Mouse (Mus musculus) stomach, postnatal 0 days (tissue): ENCODE data around the gene Txnip. TPM values are rescaled to one million over a fixed set of nuclear protein-coding genes. Genes with fewer than 3 reads are reported as not detected.
A peak's percentile ranks its signal among the peaks of the same experiment; 100 is the strongest.

ENCODE experiments used
- ATAC-seq: fragments of 200-750 bp; cut with Nextera tagmentation; 2 replicates; pipeline ENCODE4 v1.8.0; 2017; ENCODE audit not compliant: low FRiP score, low TSS enrichment
- DNase-seq: peaks from one replicate; pipeline ENCODE4 v3.0.0-alpha.2; 2016; ENCODE audit warnings: low spot score
- H3K27ac ChIP-seq: fragments of 300-500 bp; sonication (generic); replicated peaks from 2 replicates; pipeline ENCODE4 v1.5.1; 2014; ENCODE audit warnings: mild to moderate bottlenecking, control low read depth
- H3K27me3 ChIP-seq: fragments of 300-500 bp; sonication (generic); 2 replicates; pipeline ENCODE4 v1.6.1; 2014; ENCODE audit warnings: low read length; ENCODE audit not compliant: control insufficient read depth, insufficient read depth
- H3K36me3 ChIP-seq: fragments of 300-500 bp; sonication (generic); 2 replicates; pipeline ENCODE4 v1.6.1; 2014; ENCODE audit warnings: low read length, mixed read lengths; ENCODE audit not compliant: control insufficient read depth, insufficient read depth
- H3K4me1 ChIP-seq: fragments of 300-500 bp; sonication (generic); replicated peaks from 2 replicates; pipeline ENCODE4 v1.6.1; 2014; ENCODE audit warnings: antibody characterized with exemption; ENCODE audit not compliant: control insufficient read depth, insufficient read depth
- H3K4me2 ChIP-seq: fragments of 300-500 bp; sonication (generic); replicated peaks from 2 replicates; pipeline ENCODE4 v1.6.1; 2014; ENCODE audit warnings: low read depth, mild to moderate bottlenecking, control low read depth, moderate library complexity
- H3K4me3 ChIP-seq: fragments of 300-500 bp; sonication (generic); 2 replicates; pipeline ENCODE4 v1.5.1; 2014; ENCODE audit warnings: low read depth, low read length, control low read depth
- H3K9ac ChIP-seq: fragments of 300-500 bp; sonication (generic); 2 replicates; pipeline ENCODE4 v1.6.1; 2014; ENCODE audit warnings: mild to moderate bottlenecking, low read length, control low read depth, mixed read lengths
- H3K9me3 ChIP-seq: fragments of 300-500 bp; sonication (generic); 2 replicates; pipeline ENCODE4 v1.6.1; 2016; ENCODE audit warnings: low read length; ENCODE audit not compliant: control insufficient read depth
- CTCF ChIP-seq: IDR thresholded peaks from 2 replicates; pipeline ENCODE4 v1.5.1; 2016; ENCODE audit warnings: antibody characterized with exemption, low read depth, mild to moderate bottlenecking, moderate library complexity
- EP300 ChIP-seq: optimal IDR thresholded peaks from 2 replicates; pipeline ENCODE3; 2016; ENCODE audit warnings: antibody characterized with exemption
- WGBS: fragments of 180-500 bp; shearing (Covaris S2); extraction: QIAGEN DNeasy Blood & Tissue Kit; methylation state at CpG from one replicate; pipeline ENCODE4 v1.1.7; 2014; 5-methylcytosine and 5-hydroxymethylcytosine counted together
- polyA plus RNA-seq: library from polyadenylated mRNA; unstranded; fragments of >200 nt; fragmentation: Nextera tagmentation; extraction: Ambion mirVana; gene quantifications from 2 replicates; pipeline ENCODE4 v1.2.1, GENCODE M21; 2015

The Txnip gene
- polyA plus RNA-seq, 1 experiment from 2014 or later, result 276 TPM

- peaks cover 23% of the 10 kb centered on the region for H3K36me3 ChIP-seq
- 0 out of 2 replicates have a peak, but pooled peaks cover 3% of the 10 kb centered on the region for H3K4me1 ChIP-seq
- DNase-seq, result peak; percentile 42
- no peak for ATAC-seq
- H3K9ac ChIP-seq, result no peak overlapping the region
- WGBS, result 83% methylated on average over 8 of the region's 8 CpGs
- H3K27ac ChIP-seq, result peak overlapping the region; percentile 87
- no peak overlapping the region for H3K4me3 ChIP-seq
- H3K4me2 ChIP-seq, result no peak overlapping the region
- H3K27me3 ChIP-seq, result no peaks in the 10 kb centered on the region
- TF ChIP-seq CTCF (no peak), EP300 (no peak)
- H3K9me3 ChIP-seq, result no peaks in the 10 kb centered on the region
These were observed 5.5 kb downstream of the Txnip start for GRCm38 (mm10) chr3:96563267-96563666.

- H3K27ac ChIP-seq, result peak overlapping the region; percentile 87
- H3K9me3 ChIP-seq, result no peaks in the 10 kb centered on the region
- H3K9ac ChIP-seq, result no peak overlapping the region
- peak; percentile 65 for DNase-seq
- peak; percentile 50 for ATAC-seq
- TF ChIP-seq CTCF, result no peak
- no peaks in the 10 kb centered on the region for H3K27me3 ChIP-seq
- H3K36me3 ChIP-seq, result peaks cover 23% of the 10 kb centered on the region
- H3K4me3 ChIP-seq, result no peak overlapping the region
- 0 out of 2 replicates have a peak, but pooled peaks cover 3% of the 10 kb centered on the region for H3K4me1 ChIP-seq
- WGBS, result 26% methylated on average over 10 of the region's 10 CpGs
- no peak overlapping the region for H3K4me2 ChIP-seq
These were observed 6.3 kb downstream of the Txnip start for GRCm38 (mm10) chr3:96563911-96564632.

GRCm38 (mm10) chr3:96564633-96565032 lies 6.9 kb downstream of the Txnip start:
- no peak overlapping the region for H3K4me3 ChIP-seq
- DNase-seq (peak; percentile 20), ATAC-seq (no peak)
- no peak overlapping the region for H3K9ac ChIP-seq
- no peaks in the 10 kb centered on the region for H3K9me3 ChIP-seq
- no peaks in the 10 kb centered on the region for H3K27me3 ChIP-seq
- H3K4me1 ChIP-seq, result 0 out of 2 replicates have a peak, but pooled peaks cover 3% of the 10 kb centered on the region
- 34% methylated on average over 7 of the region's 7 CpGs for WGBS
- H3K4me2 ChIP-seq, result no peak overlapping the region
- peaks cover 18% of the 10 kb centered on the region for H3K36me3 ChIP-seq
- TF ChIP-seq CTCF (no peak), EP300 (no peak)
- peak overlapping the region; percentile 87 for H3K27ac ChIP-seq

- no peak overlapping the region for H3K4me2 ChIP-seq
- WGBS, result 90% methylated on average over 2 of the region's 3 CpGs
These were observed 7.3 kb downstream of the Txnip start for GRCm38 (mm10) chr3:96565105-96565504.

GRCm38 (mm10) chr3:96566661-96567450 lies 9.1 kb downstream of the Txnip start:
- Histone ChIP-seq H3K4me3 (no peak overlapping the region), H3K27ac (peak overlapping the region; percentile 40)

More at GRCm38 (mm10) chr3:96565105-96565504, 7.3 kb downstream of the Txnip start:
- H3K4me1 ChIP-seq, result peaks cover 3% of the 10 kb centered on the region; the same call in 1 of the 2 replicates
- no peak for DNase-seq
- H3K27me3 ChIP-seq, result no peaks in the 10 kb centered on the region
- no peak for ATAC-seq
- H3K9ac ChIP-seq, result no peak overlapping the region
- peak overlapping the region; percentile 87 for H3K27ac ChIP-seq
- H3K9me3 ChIP-seq, result no peaks in the 10 kb centered on the region
- no peak overlapping the region for H3K4me3 ChIP-seq
- H3K36me3 ChIP-seq, result peaks cover 13% of the 10 kb centered on the region
- TF ChIP-seq CTCF (no peak), EP300 (no peak)

More at GRCm38 (mm10) chr3:96566661-96567450, 9.1 kb downstream of the Txnip start:
- H3K4me2 ChIP-seq, result no peak overlapping the region
- 68% methylated on average over 8 of the region's 8 CpGs for WGBS
- DNase-seq, result peak; percentile 51
- ATAC-seq, result no peak
- peaks cover 3% of the 10 kb centered on the region; the same call in 1 of the 2 replicates for H3K4me1 ChIP-seq
- H3K27me3 ChIP-seq, result no peaks in the 10 kb centered on the region
- no peak overlapping the region for H3K9ac ChIP-seq
- TF ChIP-seq CTCF (no peak), EP300 (no peak)
- H3K9me3 ChIP-seq, result no peaks in the 10 kb centered on the region
- H3K36me3 ChIP-seq, result no peaks in the 10 kb centered on the region
